Mouse (Mus musculus) embryonic stem cell, embryonic (primary cell): ENCODE measurements at regions not wholly inside any gene's neighbourhood (a gene's known extent, or its start where the extent isn't known, plus 50 kb on each side); places are given as distances from the start of the nearest gene placed in this dataset.

Source experiments
- CTCF ChIA-PET, 4 experiments: fragments of 300-600 bp in 2 of 4; fragments of 350-600 bp in 2 of 4; sonication (Branson Sonifier 250); formaldehyde crosslinking; loops; one replicate each; lab custom pipeline; 2022; ENCODE audit warnings: inconsistent platforms in 2 of 4; lab: Charles Lee
- POLR2A ChIA-PET, 4 experiments: fragments of 300-600 bp in 2 of 4; fragments of 350-600 bp in 2 of 4; sonication (Branson Sonifier 250); formaldehyde crosslinking; loops; one replicate each; lab custom pipeline; 2022; ENCODE audit warnings: antibody characterized with exemption in 4 of 4, inconsistent platforms in 1 of 4; lab: Charles Lee

DNA sequence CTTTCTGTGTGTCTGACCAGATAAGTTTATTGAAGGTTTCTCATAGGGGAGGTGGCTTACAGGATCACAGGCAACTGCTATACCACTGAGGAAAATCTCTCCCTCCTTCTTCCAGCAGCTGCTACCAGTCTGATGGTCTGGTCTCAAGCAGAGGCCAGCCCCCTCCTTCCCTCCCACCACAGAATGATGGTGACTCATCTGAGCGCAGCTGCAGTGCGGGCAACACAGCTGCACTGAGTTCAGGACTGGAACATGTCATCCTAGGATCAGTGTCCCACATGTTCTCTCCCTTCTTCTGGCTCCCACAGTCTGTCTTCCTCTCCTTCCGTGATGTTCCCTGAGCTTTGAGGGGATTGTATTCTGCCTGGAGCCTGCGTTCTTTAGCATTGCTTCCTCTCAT is 375.1 kb upstream of the Zmiz1 start:
- POLR2A ChIA-PET = no interaction called here
- CTCF ChIA-PET = interaction anchor here in 1 of 4 experiments (1.0 kb wide), 1 partner anchor 32 kb away, joined by 3 read pairs; no protein-coding TSS in a partner anchor

DNA sequence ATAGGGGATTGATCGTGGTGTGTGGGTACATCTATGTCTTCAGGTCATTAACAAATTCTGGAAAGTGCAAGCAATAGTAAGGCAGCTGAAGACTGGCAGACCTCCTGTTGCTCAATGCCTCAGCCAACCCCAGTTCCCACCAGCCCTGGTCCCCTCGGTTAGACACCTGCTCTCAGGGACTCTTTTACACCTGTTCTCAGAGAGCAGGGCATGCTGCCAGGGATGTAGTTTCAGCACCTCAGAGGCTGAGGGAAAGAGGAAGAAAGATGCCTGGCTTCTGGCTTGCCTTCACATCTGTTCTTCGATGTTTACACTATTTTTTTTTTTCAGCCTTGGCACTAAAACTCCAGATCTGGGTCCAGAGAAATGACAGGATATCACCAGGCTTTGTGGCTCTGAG is 362.2 kb upstream of the Zmiz1 start:
- ChIA-PET POLR2A (no interaction called here), CTCF (no interaction called here)

DNA sequence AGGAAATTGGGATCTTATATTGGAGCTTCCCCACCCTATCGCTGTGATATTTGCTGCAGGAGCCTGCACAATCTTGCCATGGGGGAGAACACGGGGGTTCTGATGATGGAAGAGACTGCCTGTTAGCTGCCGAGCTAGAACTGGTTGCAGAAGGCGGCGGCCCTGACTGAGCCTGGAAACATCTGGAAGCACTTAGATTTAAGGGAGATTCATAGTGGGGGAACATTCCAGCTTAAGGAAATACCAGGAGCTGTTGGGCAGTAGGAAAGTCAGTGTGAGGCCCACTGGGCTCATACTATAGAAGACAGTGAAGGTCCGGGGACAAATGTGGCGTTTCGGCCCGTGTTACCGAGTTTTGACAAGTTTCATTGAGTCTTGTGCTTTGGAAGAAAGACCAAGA is 353.6 kb upstream of the Zmiz1 start:
- CTCF ChIA-PET = no interaction called here
- POLR2A ChIA-PET = no interaction called here

GRCm38 (mm10) chr14:25106451-25106850 is 352.5 kb upstream of the Zmiz1 start:
- CTCF ChIA-PET = no interaction called here
- POLR2A ChIA-PET = no interaction called here

- CTCF ChIA-PET = interaction anchor here (0.6 to 1.2 kb wide), 6 partner anchors 8 to 749 kb away, joined by 3 to 7 read pairs (median 4); no protein-coding TSS in a partner anchor
- POLR2A ChIA-PET = interaction anchor here (0.6 to 1.4 kb wide), 10 partner anchors 9 to 1378 kb away, joined by 3 to 8 read pairs (median 3); no protein-coding TSS in a partner anchor
These were observed 350.8 kb upstream of the Zmiz1 start for GRCm38 (mm10) chr14:25108101-25108652.

GRCm38 (mm10) chr14:25108701-25109290 is 350.2 kb upstream of the Zmiz1 start:
- POLR2A ChIA-PET = interaction anchor here in 3 of 4 experiments (0.6 to 1.4 kb wide), 7 partner anchors 9 to 1249 kb away, joined by 3 to 5 read pairs (median 3); no protein-coding TSS in a partner anchor

GRCm38 (mm10) chr14:25109691-25110090 is 349.3 kb upstream of the Zmiz1 start:
- ChIA-PET POLR2A (no interaction called here), CTCF (interaction anchor here in 1 of 4 experiments (1.4 kb wide), 1 partner anchor 456 kb away, joined by 4 read pairs; no protein-coding TSS in a partner anchor)

More at GRCm38 (mm10) chr14:25108701-25109290, 350.2 kb upstream of the Zmiz1 start:
- CTCF ChIA-PET = interaction anchor here in 3 of 4 experiments (0.6 to 1.4 kb wide), 3 partner anchors 7 to 457 kb away, joined by 3 to 4 read pairs (median 4); no protein-coding TSS in a partner anchor

DNA sequence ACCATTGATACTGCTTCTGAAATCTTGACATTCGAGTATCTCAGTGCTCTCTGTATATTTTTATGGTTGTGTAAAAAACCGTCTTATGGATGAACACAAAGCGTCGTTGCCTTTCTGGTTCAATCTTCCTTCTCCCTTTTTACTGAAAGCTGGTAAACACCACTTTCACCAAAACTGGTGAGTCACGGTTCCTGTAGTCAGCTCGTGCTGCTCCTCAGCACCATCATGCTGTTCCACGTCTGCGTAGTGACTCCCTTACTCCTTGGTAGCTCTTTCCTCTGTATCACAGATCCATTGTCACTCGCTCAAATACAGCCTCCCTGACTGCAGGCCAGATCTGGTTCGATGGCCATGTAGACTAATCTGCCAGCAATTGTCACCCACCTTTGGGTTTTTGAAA is 346.2 kb upstream of the Zmiz1 start:
- POLR2A ChIA-PET = interaction anchor here in 2 of 4 experiments (0.5 to 0.6 kb wide), 2 partner anchors 354 to 494 kb away, joined by 3 to 4 read pairs; no protein-coding TSS in a partner anchor
- CTCF ChIA-PET = interaction anchor here in 1 of 4 experiments (0.5 kb wide), 1 partner anchor 252 kb away, joined by 3 read pairs; no protein-coding TSS in a partner anchor

GRCm38 (mm10) chr14:25113326-25113725 is 345.7 kb upstream of the Zmiz1 start:
- POLR2A ChIA-PET = interaction anchor here in 1 of 4 experiments (0.5 kb wide), 1 partner anchor 353 kb away, joined by 3 read pairs; no protein-coding TSS in a partner anchor
- CTCF ChIA-PET = no interaction called here

- CTCF ChIA-PET = interaction anchor here (0.6 to 1.7 kb wide), 15 partner anchors 8 to 983 kb away, joined by 3 to 8 read pairs (median 3); no protein-coding TSS in a partner anchor
- POLR2A ChIA-PET = no interaction called here
These were observed 342.6 kb upstream of the Zmiz1 start for GRCm38 (mm10) chr14:25116424-25116823.

DNA sequence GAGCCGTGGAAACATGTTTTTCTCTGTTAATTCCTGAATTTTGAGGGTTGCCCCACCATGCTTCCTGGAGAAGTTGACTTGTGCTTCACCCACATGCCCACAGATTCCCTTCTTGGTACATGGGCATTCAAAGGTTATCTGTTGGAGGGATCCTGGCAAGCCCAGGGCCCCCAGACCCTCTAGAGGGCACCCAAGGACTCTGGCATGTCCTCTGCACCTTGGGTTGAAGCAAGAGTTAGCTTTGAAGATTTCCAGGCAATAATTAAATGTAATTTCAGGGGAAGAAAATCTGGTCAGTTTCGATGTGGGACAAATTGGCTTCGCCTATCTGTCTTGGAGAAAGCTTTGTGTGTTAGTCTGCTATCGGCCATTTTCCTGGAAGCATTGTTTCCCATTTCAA is 339.0 kb upstream of the Zmiz1 start:
- ChIA-PET POLR2A (interaction anchor here in 2 of 4 experiments (0.6 to 1.1 kb wide), 2 partner anchors 12 kb away, joined by 3 to 9 read pairs; no protein-coding TSS in a partner anchor), CTCF (no interaction called here)

DNA sequence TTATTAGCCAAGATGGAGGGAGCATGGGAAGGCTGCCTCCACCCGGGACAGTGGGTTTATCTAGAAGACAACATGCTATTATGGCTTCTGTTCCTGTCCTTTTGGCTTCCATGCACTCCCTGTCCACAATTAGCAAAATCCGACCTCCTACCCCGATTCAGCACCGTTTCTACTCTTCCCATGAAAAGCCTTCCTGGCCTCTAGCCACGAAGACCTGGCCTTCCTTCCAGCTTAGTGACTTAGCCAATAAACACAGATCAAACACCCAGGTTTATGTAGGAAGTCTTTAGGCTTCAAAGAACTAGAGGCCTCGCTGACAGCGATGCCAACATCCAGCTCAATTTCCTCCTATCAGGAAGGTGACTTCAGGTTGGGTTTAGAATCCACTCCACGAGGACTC is 338.5 kb upstream of the Zmiz1 start:
- ChIA-PET CTCF (no interaction called here), POLR2A (interaction anchor here in 2 of 4 experiments (0.6 to 1.1 kb wide), 2 partner anchors 12 kb away, joined by 3 to 9 read pairs; no protein-coding TSS in a partner anchor)

DNA sequence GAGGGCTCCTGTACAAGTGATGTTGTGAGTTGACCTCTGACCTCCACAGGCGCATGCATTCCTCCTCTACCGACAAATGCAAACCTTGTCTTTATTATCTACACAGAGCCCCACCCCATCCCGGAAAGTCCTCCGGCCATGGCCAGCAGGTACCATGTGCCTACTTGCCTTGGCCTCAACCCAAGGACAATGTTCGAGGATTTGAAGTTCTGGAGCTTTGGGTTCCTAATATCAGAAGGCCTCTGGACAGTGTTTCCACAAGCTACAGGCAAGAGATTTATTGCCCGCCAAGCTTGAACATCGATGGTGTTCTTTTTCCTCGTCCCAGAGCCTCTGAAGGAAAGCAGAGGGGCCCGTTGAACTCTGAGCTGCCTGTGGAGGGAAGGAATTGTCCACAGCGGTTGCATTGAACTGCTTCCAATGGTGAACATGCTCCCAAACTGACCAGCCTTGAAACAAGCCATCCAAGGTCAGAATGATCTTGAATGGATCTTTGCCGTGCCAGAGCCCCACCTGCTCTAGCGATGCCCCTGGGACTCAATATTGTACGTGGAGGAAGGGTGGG is 335.9 kb upstream of the Zmiz1 start:
- ChIA-PET CTCF (no interaction called here), POLR2A (no interaction called here)

- CTCF ChIA-PET = no interaction called here
- POLR2A ChIA-PET = no interaction called here
These were observed 335.2 kb upstream of the Zmiz1 start for GRCm38 (mm10) chr14:25123541-25124337.

DNA sequence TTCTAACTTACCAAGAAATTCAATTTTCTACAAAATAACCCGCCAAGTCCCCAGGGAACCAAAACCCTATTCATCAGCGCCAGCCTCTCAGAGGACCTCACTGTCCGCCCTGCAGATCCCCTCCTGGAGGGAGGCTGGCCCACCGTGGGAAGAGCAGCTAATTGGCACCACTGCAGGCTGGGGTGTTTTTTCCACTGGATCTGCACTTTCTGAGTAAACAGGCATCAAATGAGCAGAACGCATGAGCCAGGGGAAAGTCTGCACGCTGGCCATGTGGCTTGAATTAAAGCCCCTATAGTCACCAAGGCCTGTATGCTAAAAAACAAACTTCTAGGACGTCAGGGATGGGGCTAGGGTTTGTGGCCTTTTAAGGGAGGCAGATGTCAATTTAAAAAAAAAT is 332.4 kb upstream of the Zmiz1 start:
- ChIA-PET CTCF (no interaction called here), POLR2A (no interaction called here)

GRCm38 (mm10) chr14:25127544-25128159 is 331.3 kb upstream of the Zmiz1 start:
- POLR2A ChIA-PET = interaction anchor here in 2 of 4 experiments (0.7 to 1.0 kb wide), 2 partner anchors 47 to 93 kb away, joined by 3 read pairs; no protein-coding TSS in a partner anchor
- CTCF ChIA-PET = interaction anchor here in 1 of 4 experiments (0.6 to 0.7 kb wide), 2 partner anchors 331 to 629 kb away, joined by 3 to 12 read pairs; partner anchors contain the start of gene Zmiz1

GRCm38 (mm10) chr14:25128160-25128547 is 330.8 kb upstream of the Zmiz1 start:
- POLR2A ChIA-PET = interaction anchor here in 2 of 4 experiments (0.7 to 1.0 kb wide), 2 partner anchors 47 to 93 kb away, joined by 3 read pairs; no protein-coding TSS in a partner anchor
- CTCF ChIA-PET = no interaction called here

DNA sequence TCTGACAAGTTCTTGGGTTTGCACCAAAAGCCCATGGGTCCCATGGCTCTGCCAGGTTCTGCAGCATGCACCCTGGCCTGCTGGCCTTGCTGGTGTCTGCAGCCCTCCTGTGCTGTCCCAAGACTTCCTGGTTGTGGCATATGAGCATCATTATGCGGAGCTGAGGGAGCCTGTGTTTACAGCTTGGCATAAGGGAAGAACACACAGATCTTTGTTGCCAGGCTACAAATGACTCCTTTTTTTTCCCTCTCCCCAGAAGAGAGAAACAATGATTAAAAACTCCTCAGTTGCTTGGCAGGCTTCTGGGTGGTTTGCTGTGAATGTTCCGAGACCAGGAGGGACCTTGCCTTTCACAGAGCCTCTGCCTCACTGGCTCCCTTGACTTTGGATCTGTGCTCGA is 323.6 kb upstream of the Zmiz1 start:
- POLR2A ChIA-PET = no interaction called here
- CTCF ChIA-PET = no interaction called here
